Mouse (Mus musculus) cerebellum, postnatal 10 days (tissue): ENCODE results near the gene Kank3.

ENCODE experiments used
- DNase-seq, 2 experiments: peaks; one replicate each; pipeline ENCODE4 v3.0.0; 2021; ENCODE audit warnings: mixed read lengths in 2 of 2

Kank3 gene

DNA sequence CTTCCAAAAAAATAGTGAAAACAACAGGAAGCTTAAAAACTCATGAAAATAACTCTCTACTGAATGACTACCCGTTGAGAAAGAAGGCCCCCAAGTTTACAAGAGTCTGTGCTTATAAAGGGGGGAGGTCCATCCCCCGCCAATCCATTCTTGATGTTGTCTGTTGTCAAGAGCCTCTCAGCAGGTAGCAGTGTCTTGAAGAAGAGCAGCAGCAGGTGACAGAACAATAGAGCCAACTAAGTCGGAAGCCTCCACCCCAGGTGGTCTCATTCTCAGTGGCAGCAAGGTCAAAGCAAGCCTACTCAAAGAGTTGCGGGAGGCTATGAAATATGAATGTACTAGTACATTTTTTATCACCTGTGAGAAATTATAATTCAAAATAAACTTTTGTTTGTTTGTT, 47.5 kb downstream of the Kank3 start:
- DNase-seq = no peak

DNA sequence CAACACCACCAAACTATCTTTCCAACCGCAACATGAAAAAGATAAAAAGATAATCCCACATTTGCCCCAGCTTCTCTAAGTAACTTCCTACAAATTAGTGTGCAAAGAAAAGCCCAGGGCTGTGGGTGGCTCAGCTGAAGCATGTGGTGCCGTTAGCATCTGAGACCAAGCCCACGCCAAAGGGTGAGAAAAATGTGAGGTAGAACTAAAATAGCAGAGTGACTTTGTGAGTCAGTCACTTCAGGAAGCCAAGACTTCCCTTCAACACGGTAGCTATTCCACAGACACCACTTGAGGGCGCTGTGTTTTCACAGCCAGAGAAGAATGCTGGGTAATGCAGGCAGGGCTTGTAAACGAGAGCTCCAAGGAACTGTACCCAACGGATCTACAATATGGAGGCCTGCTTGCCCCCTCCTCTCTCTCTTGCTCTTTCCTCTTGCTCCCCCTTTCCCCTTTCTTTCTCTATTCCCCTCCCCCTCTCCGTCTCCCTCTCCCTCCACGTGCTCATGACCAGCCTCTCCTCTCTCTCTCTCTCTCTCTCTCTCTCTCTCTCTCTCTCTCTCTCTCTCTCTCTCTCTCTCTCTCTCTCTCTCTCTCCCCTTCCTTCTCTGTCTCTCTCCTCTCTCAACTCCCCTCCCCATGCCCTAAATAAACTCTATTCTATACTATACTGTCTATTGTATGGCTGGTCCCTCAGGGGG, 55.2 kb downstream of the Kank3 start:
- peak; percentile 24 to 30 for DNase-seq
